Mouse (Mus musculus): ENCODE results near the gene Guca2a. TPM values are rescaled to one million over a fixed set of nuclear protein-coding genes. Genes with fewer than 3 reads are reported as not detected.

Guca2a gene
- total and polyA plus RNA-seq, 2 experiments from 2014 or later = not detected

GRCm38 (mm10) chr4:119668185-119668584 is 30.7 kb downstream of the Guca2a start:
- Histone ChIP-seq H3K9me3 (ENCODE audit: low read length) (no peaks in the 10 kb centered on the region), H3K27ac (no peak overlapping the region), H3K36me3 (ENCODE audit: insufficient read depth, low read length) (no peaks in the 10 kb centered on the region), H3K4me3 (ENCODE audit: low read length) (no peak overlapping the region), H3K4me1 (ENCODE audit: insufficient read depth, low read length) (peaks cover 11% of the 10 kb centered on the region; the same call in 1 of the 2 replicates), H3K4me2 (ENCODE audit: low read depth, low read length) (no peak overlapping the region), H3K9ac (replicated peaks; ENCODE audit: low read length) (no peak overlapping the region), H3K27me3 (ENCODE audit: insufficient read depth, low read length) (no peaks in the 10 kb centered on the region)
- TF ChIP-seq CTCF (IDR thresholded peaks at IDR 0.05; ENCODE audit: low read depth) = no peak
- 92% methylated on average over 3 of the region's 3 CpGs for WGBS
- DNase-seq (ENCODE audit: low spot score) = no peak
- ATAC-seq = no peak

- H3K9me3 ChIP-seq (ENCODE audit: low read length) = no peaks in the 10 kb centered on the region
- H3K27ac ChIP-seq = no peak overlapping the region
- no peak overlapping the region for H3K4me2 ChIP-seq (ENCODE audit: low read depth, low read length)
- H3K27me3 ChIP-seq (ENCODE audit: insufficient read depth, low read length) = no peaks in the 10 kb centered on the region
- H3K4me1 ChIP-seq (ENCODE audit: insufficient read depth, low read length) = peaks cover 11% of the 10 kb centered on the region; the same call in 1 of the 2 replicates
- no peak overlapping the region for H3K4me3 ChIP-seq (ENCODE audit: low read length)
- ATAC-seq = no peak
- 75% methylated on average over 4 of the region's 4 CpGs for WGBS
- no peak for TF ChIP-seq CTCF (IDR thresholded peaks at IDR 0.05; ENCODE audit: low read depth)
- H3K9ac ChIP-seq (replicated peaks; ENCODE audit: low read length) = no peak overlapping the region
- no peaks in the 10 kb centered on the region for H3K36me3 ChIP-seq (ENCODE audit: insufficient read depth, low read length)
- DNase-seq (ENCODE audit: low spot score) = no peak
Observed at GRCm38 (mm10) chr4:119668596-119668995, 31.1 kb downstream of the Guca2a start.

DNA sequence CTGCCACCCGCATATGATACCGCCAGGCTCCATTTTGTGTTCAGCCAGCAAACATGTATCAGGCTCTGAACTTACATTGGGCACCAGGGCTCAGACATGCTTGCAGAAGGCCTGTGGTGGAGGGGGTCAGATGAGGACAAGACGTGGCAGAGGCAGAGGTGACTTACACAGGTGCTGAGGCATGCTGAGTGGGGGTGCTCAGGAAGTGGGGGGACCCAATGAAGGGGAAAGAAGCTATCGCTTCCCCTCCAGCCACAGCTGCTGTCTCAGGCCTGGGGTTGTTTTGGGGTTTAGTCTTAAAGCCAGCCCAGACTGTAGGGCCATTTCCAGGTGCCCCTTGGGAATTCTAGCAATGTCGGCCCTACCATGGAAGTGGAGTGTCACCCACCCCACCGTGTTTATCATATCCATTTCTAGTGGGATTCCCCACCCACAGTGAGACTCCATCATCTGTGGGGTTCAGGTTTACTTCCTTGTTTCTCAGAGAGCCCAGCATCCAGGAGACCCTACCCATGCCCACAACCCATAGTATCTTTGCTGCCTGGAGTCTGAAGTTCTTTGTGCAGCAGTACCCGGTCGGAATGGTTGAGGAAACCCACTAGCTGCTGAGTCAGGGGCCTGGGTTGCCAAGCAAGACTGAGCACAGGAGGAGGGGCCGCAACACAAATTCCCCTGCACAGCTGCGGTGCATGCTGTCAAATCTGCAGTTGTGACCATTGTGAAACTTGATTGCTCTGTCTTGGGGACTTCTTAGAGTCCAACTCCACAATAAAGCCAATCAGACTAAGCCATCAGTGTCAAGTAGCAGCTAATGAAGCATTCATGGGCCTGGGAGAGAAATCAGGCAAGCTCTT is 32.1 kb downstream of the Guca2a start:
- Histone ChIP-seq H3K4me3 (ENCODE audit: low read length) (no peak overlapping the region), H3K27ac (no peak overlapping the region), H3K4me2 (ENCODE audit: low read depth, low read length) (no peak overlapping the region), H3K9me3 (ENCODE audit: low read length) (no peaks in the 10 kb centered on the region), H3K4me1 (ENCODE audit: insufficient read depth, low read length) (peaks cover 11% of the 10 kb centered on the region; the same call in 1 of the 2 replicates), H3K9ac (replicated peaks; ENCODE audit: low read length) (no peak overlapping the region), H3K36me3 (ENCODE audit: insufficient read depth, low read length) (no peaks in the 10 kb centered on the region), H3K27me3 (ENCODE audit: insufficient read depth, low read length) (no peaks in the 10 kb centered on the region)
- DNase-seq (ENCODE audit: low spot score) (peak; percentile 18), ATAC-seq (no peak)
- WGBS = 62% methylated on average over 10 of the region's 10 CpGs
- TF ChIP-seq CTCF (IDR thresholded peaks at IDR 0.05; ENCODE audit: low read depth) = no peak

- Histone ChIP-seq H3K27me3 (ENCODE audit: insufficient read depth, low read length) (no peaks in the 10 kb centered on the region), H3K36me3 (ENCODE audit: insufficient read depth, low read length) (no peaks in the 10 kb centered on the region), H3K4me2 (ENCODE audit: low read depth, low read length) (no peak overlapping the region), H3K4me1 (ENCODE audit: insufficient read depth, low read length) (peaks cover 11% of the 10 kb centered on the region; the same call in 1 of the 2 replicates), H3K9me3 (ENCODE audit: low read length) (no peaks in the 10 kb centered on the region), H3K4me3 (ENCODE audit: low read length) (no peak overlapping the region), H3K27ac (no peak overlapping the region), H3K9ac (replicated peaks; ENCODE audit: low read length) (no peak overlapping the region)
- ATAC-seq = no peak
- 27% methylated on average over 7 of the region's 7 CpGs for WGBS
- DNase-seq (ENCODE audit: low spot score) = no peak
- no peak for TF ChIP-seq CTCF (IDR thresholded peaks at IDR 0.05; ENCODE audit: low read depth)
Observed at GRCm38 (mm10) chr4:119670210-119670555, 32.7 kb downstream of the Guca2a start.

DNA sequence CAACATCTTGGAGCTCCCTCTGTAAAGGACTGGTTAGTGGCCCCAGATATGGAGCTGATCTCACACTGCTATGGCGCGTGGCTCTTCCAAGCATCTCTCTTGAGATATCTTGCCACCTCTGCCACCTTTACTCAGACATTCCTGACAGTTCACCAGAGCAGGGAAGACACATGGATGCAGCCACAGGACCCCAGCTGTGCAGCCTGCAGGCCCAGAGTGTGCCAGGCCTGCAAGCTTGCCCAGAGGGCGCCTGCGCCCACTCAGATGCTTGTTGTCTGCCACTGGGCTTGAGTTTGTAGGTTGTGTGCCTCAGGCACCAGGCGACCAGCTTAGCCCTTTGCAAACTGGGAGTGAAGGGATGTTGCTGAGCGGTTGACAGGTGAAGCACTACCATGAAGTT is 33.2 kb downstream of the Guca2a start:
- H3K4me1 ChIP-seq (ENCODE audit: insufficient read depth, low read length) = peaks cover 9% of the 10 kb centered on the region; the same call in 1 of the 2 replicates
- DNase-seq (ENCODE audit: low spot score) = peak; percentile 32
- no peak; the same call in 1 of the 2 replicates for ATAC-seq
- TF ChIP-seq CTCF (IDR thresholded peaks at IDR 0.05; ENCODE audit: low read depth) = no peak; the same call in 1 of the 2 replicates
- H3K27me3 ChIP-seq (ENCODE audit: insufficient read depth, low read length) = no peaks in the 10 kb centered on the region
- no peak overlapping the region for H3K4me2 ChIP-seq (ENCODE audit: low read depth, low read length)
- no peak overlapping the region for H3K9ac ChIP-seq (replicated peaks; ENCODE audit: low read length)
- no peaks in the 10 kb centered on the region for H3K36me3 ChIP-seq (ENCODE audit: insufficient read depth, low read length)
- no peaks in the 10 kb centered on the region for H3K9me3 ChIP-seq (ENCODE audit: low read length)
- H3K4me3 ChIP-seq (ENCODE audit: low read length) = no peak overlapping the region
- WGBS = 76% methylated on average over 6 of the region's 6 CpGs
- no peak overlapping the region for H3K27ac ChIP-seq

- H3K36me3 ChIP-seq (ENCODE audit: insufficient read depth, low read length) = no peaks in the 10 kb centered on the region
- no peak for TF ChIP-seq CTCF (IDR thresholded peaks at IDR 0.05; ENCODE audit: low read depth)
- H3K4me1 ChIP-seq (ENCODE audit: insufficient read depth, low read length) = peaks cover 6% of the 10 kb centered on the region; the same call in 1 of the 2 replicates
- H3K27ac ChIP-seq = no peak overlapping the region
- no peak overlapping the region for H3K4me2 ChIP-seq (ENCODE audit: low read depth, low read length)
- H3K9ac ChIP-seq (replicated peaks; ENCODE audit: low read length) = no peak overlapping the region
- H3K27me3 ChIP-seq (ENCODE audit: insufficient read depth, low read length) = no peaks in the 10 kb centered on the region
- no peaks in the 10 kb centered on the region for H3K9me3 ChIP-seq (ENCODE audit: low read length)
- DNase-seq (ENCODE audit: low spot score) = no peak
- no peak for ATAC-seq
- no peak overlapping the region for H3K4me3 ChIP-seq (ENCODE audit: low read length)
- WGBS = 93% methylated on average over 9 of the region's 9 CpGs
Observed at GRCm38 (mm10) chr4:119671164-119671563, 33.7 kb downstream of the Guca2a start.

DNA sequence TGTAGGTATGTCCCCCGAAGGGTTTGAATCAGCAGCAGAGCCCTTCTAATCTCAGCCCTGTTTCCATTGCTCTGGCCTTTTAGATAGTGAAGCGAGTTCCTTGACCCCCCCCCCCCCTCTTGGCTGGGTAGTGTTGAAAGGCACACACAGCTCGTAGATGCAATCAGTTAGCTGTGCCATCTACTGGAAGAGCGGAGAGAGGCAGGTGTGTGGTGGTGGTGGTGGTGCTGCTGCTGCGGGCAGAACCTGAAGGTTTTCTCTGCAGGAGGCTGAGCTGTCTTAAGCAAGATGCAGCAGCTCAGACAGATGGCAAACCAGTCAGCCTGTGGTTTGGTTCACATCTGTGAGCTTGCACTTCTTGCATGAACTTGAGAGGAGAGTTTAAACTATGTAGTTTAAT is 35.2 kb downstream of the Guca2a start:
- no peaks in the 10 kb centered on the region for H3K9me3 ChIP-seq (ENCODE audit: low read length)
- no peak overlapping the region for H3K4me3 ChIP-seq (ENCODE audit: low read length)
- ATAC-seq (no peak), DNase-seq (ENCODE audit: low spot score) (peak; percentile 47)
- H3K4me2 ChIP-seq (ENCODE audit: low read depth, low read length) = no peak overlapping the region
- H3K36me3 ChIP-seq (ENCODE audit: insufficient read depth, low read length) = no peaks in the 10 kb centered on the region
- TF ChIP-seq CTCF (IDR thresholded peaks at IDR 0.05; ENCODE audit: low read depth) = peak; percentile 58
- no peak overlapping the region for H3K9ac ChIP-seq (replicated peaks; ENCODE audit: low read length)
- H3K27ac ChIP-seq = no peak overlapping the region
- peaks cover 6% of the 10 kb centered on the region; the same call in 1 of the 2 replicates for H3K4me1 ChIP-seq (ENCODE audit: insufficient read depth, low read length)
- H3K27me3 ChIP-seq (ENCODE audit: insufficient read depth, low read length) = no peaks in the 10 kb centered on the region
- 35% methylated on average over 5 of the region's 5 CpGs for WGBS

Measured in hindbrain, postnatal 0 days (tissue).